Mouse (Mus musculus): Measurements from ENCODE around the gene Iqck. TPM values are rescaled to one million over a fixed set of nuclear protein-coding genes. Genes with fewer than 3 reads are reported as not detected.
A peak's percentile ranks its signal among the peaks of the same experiment; 100 is the strongest.

Iqck gene
- polyA plus RNA-seq (2014; fragmentation: Nextera tagmentation; extraction: Ambion mirVana): 3.3 and 3.4 TPM in 2 replicates

- WGBS: under 1% methylated on average over 56 of the region's 57 CpGs
- peak; percentile 99 for ATAC-seq
Measured at GRCm38 (mm10) chr7:118855171-118855876, at the start of gene Iqck. Gene Iqck, plus strand, starts transcription at chr7:118855752.

GRCm38 (mm10) chr7:118806631-118807411, 48.7 kb upstream of the Iqck start:
- Histone ChIP-seq H3K27ac (ENCODE audit: low read depth, low read length) (no peak overlapping the region), H3K27me3 (replicated peaks; ENCODE audit: control insufficient read depth, insufficient read depth, low read length) (no peaks in the 10 kb centered on the region), H3K4me1 (ENCODE audit: control insufficient read depth, insufficient read depth, low read length) (peaks cover 2% of the 10 kb centered on the region; the same call in 1 of the 2 replicates), H3K36me3 (ENCODE audit: control insufficient read depth, insufficient read depth, low read length) (peaks cover 47% of the 10 kb centered on the region), H3K4me3 (ENCODE audit: low read depth, low read length) (no peak overlapping the region), H3K4me2 (ENCODE audit: low read length) (no peak overlapping the region), H3K9me3 (replicated peaks; ENCODE audit: control insufficient read depth, low read length) (no peaks in the 10 kb centered on the region), H3K9ac (ENCODE audit: low read length) (no peak overlapping the region)
- 68% methylated on average over 16 of the region's 16 CpGs for WGBS
- DNase-seq (ENCODE audit: low spot score) (peak; percentile 14), ATAC-seq (no peak)

More at GRCm38 (mm10) chr7:118855171-118855876, at the start of gene Iqck:
- Histone ChIP-seq H3K9me3 (replicated peaks; ENCODE audit: control insufficient read depth, low read length) (no peaks in the 10 kb centered on the region), H3K27me3 (replicated peaks; ENCODE audit: control insufficient read depth, insufficient read depth, low read length) (no peaks in the 10 kb centered on the region), H3K27ac (ENCODE audit: low read depth, low read length) (peak within 1 kb of the TSS; percentile 70), H3K9ac (ENCODE audit: low read length) (peak within 1 kb of the TSS; percentile 72), H3K36me3 (ENCODE audit: control insufficient read depth, insufficient read depth, low read length) (peaks cover 26% of the 10 kb centered on the region), H3K4me1 (ENCODE audit: control insufficient read depth, insufficient read depth, low read length) (peaks cover 5% of the 10 kb centered on the region; the same call in 1 of the 2 replicates), H3K4me2 (ENCODE audit: low read length) (peak within 1 kb of the TSS; percentile 82), H3K4me3 (ENCODE audit: low read depth, low read length) (peak within 1 kb of the TSS; percentile 66)
- DNase-seq (ENCODE audit: low spot score): peak; percentile 97

GRCm38 (mm10) chr7:118807899-118808298, 47.7 kb upstream of the Iqck start:
- H3K27me3 ChIP-seq (replicated peaks; ENCODE audit: control insufficient read depth, insufficient read depth, low read length): no peaks in the 10 kb centered on the region
- DNase-seq (ENCODE audit: low spot score) (peak; percentile 25), ATAC-seq (no peak)
- no peak overlapping the region for H3K9ac ChIP-seq (ENCODE audit: low read length)
- H3K4me3 ChIP-seq (ENCODE audit: low read depth, low read length): no peak overlapping the region
- H3K9me3 ChIP-seq (replicated peaks; ENCODE audit: control insufficient read depth, low read length): no peaks in the 10 kb centered on the region
- 83% methylated on average over 8 of the region's 8 CpGs for WGBS
- H3K4me1 ChIP-seq (ENCODE audit: control insufficient read depth, insufficient read depth, low read length): peaks cover 2% of the 10 kb centered on the region; the same call in 1 of the 2 replicates
- H3K27ac ChIP-seq (ENCODE audit: low read depth, low read length): no peak overlapping the region
- H3K36me3 ChIP-seq (ENCODE audit: control insufficient read depth, insufficient read depth, low read length): peaks cover 44% of the 10 kb centered on the region
- no peak overlapping the region for H3K4me2 ChIP-seq (ENCODE audit: low read length)

GRCm38 (mm10) chr7:118811407-118812106, 44.0 kb upstream of the Iqck start:
- H3K4me1 ChIP-seq (ENCODE audit: control insufficient read depth, insufficient read depth, low read length): peaks cover under 1% of the 10 kb centered on the region; the same call in 1 of the 2 replicates
- no peak overlapping the region for H3K4me3 ChIP-seq (ENCODE audit: low read depth, low read length)
- no peak overlapping the region for H3K27ac ChIP-seq (ENCODE audit: low read depth, low read length)
- 88% methylated on average over 12 of the region's 12 CpGs for WGBS
- H3K9ac ChIP-seq (ENCODE audit: low read length): no peak overlapping the region
- no peak overlapping the region for H3K4me2 ChIP-seq (ENCODE audit: low read length)
- H3K9me3 ChIP-seq (replicated peaks; ENCODE audit: control insufficient read depth, low read length): no peaks in the 10 kb centered on the region
- peaks cover 46% of the 10 kb centered on the region for H3K36me3 ChIP-seq (ENCODE audit: control insufficient read depth, insufficient read depth, low read length)
- DNase-seq (ENCODE audit: low spot score): no peak
- ATAC-seq: no peak
- H3K27me3 ChIP-seq (replicated peaks; ENCODE audit: control insufficient read depth, insufficient read depth, low read length): no peaks in the 10 kb centered on the region

- peaks cover 60% of the 10 kb centered on the region for H3K36me3 ChIP-seq (ENCODE audit: control insufficient read depth, insufficient read depth, low read length)
- WGBS: 92% methylated on average over 4 of the region's 4 CpGs
- no peak overlapping the region for H3K9ac ChIP-seq (ENCODE audit: low read length)
- no peak overlapping the region for H3K4me3 ChIP-seq (ENCODE audit: low read depth, low read length)
- ATAC-seq: no peak
- no peak overlapping the region for H3K4me2 ChIP-seq (ENCODE audit: low read length)
- H3K27me3 ChIP-seq (replicated peaks; ENCODE audit: control insufficient read depth, insufficient read depth, low read length): no peaks in the 10 kb centered on the region
- DNase-seq (ENCODE audit: low spot score): no peak
- H3K4me1 ChIP-seq (ENCODE audit: control insufficient read depth, insufficient read depth, low read length): no peaks in the 10 kb centered on the region
- H3K27ac ChIP-seq (ENCODE audit: low read depth, low read length): no peak overlapping the region
- H3K9me3 ChIP-seq (replicated peaks; ENCODE audit: control insufficient read depth, low read length): no peaks in the 10 kb centered on the region
Measured at GRCm38 (mm10) chr7:118813592-118813991, 42.0 kb upstream of the Iqck start.

- DNase-seq (ENCODE audit: low spot score) (no peak), ATAC-seq (no peak)
- Histone ChIP-seq H3K27me3 (replicated peaks; ENCODE audit: control insufficient read depth, insufficient read depth, low read length) (no peaks in the 10 kb centered on the region), H3K4me3 (ENCODE audit: low read depth, low read length) (no peak overlapping the region), H3K27ac (ENCODE audit: low read depth, low read length) (no peak overlapping the region), H3K4me1 (ENCODE audit: control insufficient read depth, insufficient read depth, low read length) (no peaks in the 10 kb centered on the region), H3K36me3 (ENCODE audit: control insufficient read depth, insufficient read depth, low read length) (peaks cover 58% of the 10 kb centered on the region), H3K9me3 (replicated peaks; ENCODE audit: control insufficient read depth, low read length) (no peaks in the 10 kb centered on the region), H3K4me2 (ENCODE audit: low read length) (no peak overlapping the region), H3K9ac (ENCODE audit: low read length) (no peak overlapping the region)
- 91% methylated on average over 3 of the region's 3 CpGs for WGBS
Measured at GRCm38 (mm10) chr7:118816275-118816674, 39.3 kb upstream of the Iqck start.

GRCm38 (mm10) chr7:118817741-118818140, 37.8 kb upstream of the Iqck start:
- H3K27me3 ChIP-seq (replicated peaks; ENCODE audit: control insufficient read depth, insufficient read depth, low read length): no peaks in the 10 kb centered on the region
- H3K36me3 ChIP-seq (ENCODE audit: control insufficient read depth, insufficient read depth, low read length): peaks cover 54% of the 10 kb centered on the region
- DNase-seq (ENCODE audit: low spot score): no peak

GRCm38 (mm10) chr7:118819666-118820065, 35.9 kb upstream of the Iqck start:
- WGBS: 83% methylated on average over 1 of the region's 1 CpGs

More at GRCm38 (mm10) chr7:118817741-118818140, 37.8 kb upstream of the Iqck start:
- H3K27ac ChIP-seq (ENCODE audit: low read depth, low read length): no peak overlapping the region
- H3K9me3 ChIP-seq (replicated peaks; ENCODE audit: control insufficient read depth, low read length): no peaks in the 10 kb centered on the region
- WGBS: 94% methylated on average over 7 of the region's 7 CpGs
- no peak for ATAC-seq
- no peak overlapping the region for H3K4me3 ChIP-seq (ENCODE audit: low read depth, low read length)
- H3K9ac ChIP-seq (ENCODE audit: low read length): no peak overlapping the region
- no peak overlapping the region for H3K4me2 ChIP-seq (ENCODE audit: low read length)
- H3K4me1 ChIP-seq (ENCODE audit: control insufficient read depth, insufficient read depth, low read length): no peaks in the 10 kb centered on the region

More at GRCm38 (mm10) chr7:118819666-118820065, 35.9 kb upstream of the Iqck start:
- Histone ChIP-seq H3K27ac (ENCODE audit: low read depth, low read length) (no peak overlapping the region), H3K9ac (ENCODE audit: low read length) (no peak overlapping the region), H3K27me3 (replicated peaks; ENCODE audit: control insufficient read depth, insufficient read depth, low read length) (no peaks in the 10 kb centered on the region), H3K4me3 (ENCODE audit: low read depth, low read length) (no peak overlapping the region), H3K36me3 (ENCODE audit: control insufficient read depth, insufficient read depth, low read length) (peaks cover 42% of the 10 kb centered on the region), H3K4me2 (ENCODE audit: low read length) (no peak overlapping the region), H3K9me3 (replicated peaks; ENCODE audit: control insufficient read depth, low read length) (no peaks in the 10 kb centered on the region), H3K4me1 (ENCODE audit: control insufficient read depth, insufficient read depth, low read length) (no peaks in the 10 kb centered on the region)
- no peak for ATAC-seq
- no peak for DNase-seq (ENCODE audit: low spot score)

All from forebrain, embryonic 14.5 days (tissue).